Mouse (Mus musculus) thymus, postnatal 25 days (tissue): Measurements from ENCODE around the gene Tnnc1.

Source experiments
- DNase-seq: peaks from one replicate; pipeline ENCODE4 v3.0.0; 2022

Gene Tnnc1

DNA sequence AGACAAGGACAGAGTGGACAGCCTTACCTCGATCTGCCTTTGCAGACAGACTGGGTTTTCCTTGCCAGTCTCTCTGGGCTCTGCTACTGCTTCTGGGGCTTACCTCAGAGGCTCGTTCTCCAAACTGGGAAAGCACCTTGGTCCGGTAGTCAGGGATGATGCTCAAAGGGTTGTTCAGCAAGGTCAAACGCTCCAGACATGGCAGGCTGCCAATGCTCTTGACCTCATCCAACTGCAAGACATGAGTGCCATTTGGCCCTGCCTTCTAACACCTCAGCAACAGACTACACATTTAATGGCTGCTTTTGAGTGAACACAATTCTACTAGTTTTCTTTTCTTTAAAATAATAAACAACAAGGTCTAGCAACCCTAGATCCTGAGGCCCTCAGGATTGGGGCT lies 21.5 kb upstream of the Tnnc1 start:
- DNase-seq, result no peak

DNA sequence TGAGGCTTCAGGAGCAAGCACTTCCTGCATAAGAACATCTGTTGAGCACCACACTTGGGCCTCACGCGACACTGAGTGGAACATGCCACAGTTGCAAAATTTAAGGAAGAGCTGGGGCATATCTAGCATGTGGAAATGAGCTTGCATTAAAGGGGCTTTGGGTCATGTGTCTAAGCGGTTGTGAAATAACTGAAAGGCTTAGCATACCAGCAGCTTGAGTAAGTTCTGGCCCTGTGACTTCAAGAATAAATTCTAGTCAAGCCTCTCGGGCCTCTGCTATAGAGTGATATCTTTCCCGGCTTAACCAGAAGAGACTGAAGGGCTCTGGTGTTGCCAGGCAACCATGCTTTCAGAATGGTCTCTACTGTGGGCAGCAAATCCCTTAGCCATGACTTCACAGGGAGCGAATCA lies 19.3 kb upstream of the Tnnc1 start:
- DNase-seq, result no peak

DNA sequence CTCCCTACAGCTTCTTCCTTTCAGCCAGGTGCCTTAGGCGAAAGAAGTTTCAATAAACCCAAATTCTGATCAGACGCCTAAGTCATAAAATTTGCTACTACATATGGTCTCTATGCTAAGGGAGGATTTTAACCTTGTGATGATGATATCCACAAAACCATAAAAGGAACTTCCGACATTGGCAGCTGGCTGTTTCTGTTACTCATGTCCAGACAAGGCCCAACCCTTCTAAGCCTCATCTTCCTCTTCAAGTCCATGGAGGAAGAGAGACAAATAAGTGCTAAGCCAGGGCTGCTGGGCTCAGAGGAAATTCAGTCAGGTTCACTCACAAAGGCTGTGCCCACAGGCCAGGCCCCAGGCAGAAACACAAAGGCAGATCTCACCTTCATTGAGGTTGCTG lies 18.8 kb upstream of the Tnnc1 start:
- DNase-seq, result no peak

DNA sequence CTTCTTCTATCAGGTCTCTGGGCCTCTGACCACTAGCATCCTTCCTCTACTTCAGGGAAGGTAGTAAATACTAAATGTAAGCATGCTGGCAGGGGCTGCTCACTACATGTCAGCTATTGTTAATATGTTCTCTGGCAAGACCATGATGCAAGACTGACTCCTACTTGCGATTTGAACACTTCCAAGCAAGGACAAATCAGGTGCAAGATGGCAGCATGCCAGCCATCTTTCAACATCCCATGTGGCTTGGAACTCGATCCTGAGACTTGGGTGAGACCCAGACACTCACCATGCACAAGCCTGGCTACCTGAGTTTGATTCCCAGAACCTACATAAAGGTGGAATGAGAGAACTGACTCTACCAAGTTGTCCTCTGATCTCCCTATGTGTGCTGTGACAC lies 16.2 kb upstream of the Tnnc1 start:
- no peak for DNase-seq

DNA sequence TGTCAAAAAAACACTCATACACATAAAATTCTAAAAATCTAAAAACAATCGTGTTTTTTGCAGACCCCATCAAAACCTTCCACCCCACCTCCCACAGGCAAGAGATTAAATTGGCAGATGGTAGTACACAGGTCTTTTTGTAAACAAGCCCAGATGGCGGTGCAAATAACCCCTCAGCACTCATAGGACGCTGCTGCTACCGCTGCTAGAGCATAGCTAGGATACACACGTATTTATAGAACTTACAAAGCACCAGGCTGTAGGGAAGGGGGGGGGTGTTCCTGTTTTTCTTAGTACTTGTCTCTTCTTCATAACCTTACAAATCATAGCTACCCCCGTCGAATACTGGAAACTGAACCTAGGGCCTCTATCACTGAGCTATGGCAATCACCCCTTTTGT lies 14.3 kb upstream of the Tnnc1 start:
- no peak for DNase-seq

DNA sequence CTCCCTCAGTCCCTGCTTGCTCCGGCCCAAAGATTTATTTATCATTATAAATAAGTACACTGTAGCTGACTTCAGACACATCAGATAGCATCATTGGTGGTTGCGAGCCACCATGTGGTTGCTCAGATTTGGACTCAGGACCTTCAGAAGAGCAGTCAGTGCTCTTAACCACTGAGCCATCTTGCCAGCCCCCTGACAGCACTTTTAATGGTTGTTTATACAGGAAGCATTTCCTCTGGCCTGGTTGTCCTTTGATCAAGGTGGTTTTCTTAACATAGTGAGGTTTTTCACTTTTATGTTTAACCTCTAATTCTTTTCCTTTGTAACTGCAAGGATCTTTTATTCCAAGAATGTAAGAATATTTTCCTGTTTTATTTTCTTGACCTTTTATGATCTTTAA lies 13.7 kb upstream of the Tnnc1 start:
- DNase-seq, result no peak

DNA sequence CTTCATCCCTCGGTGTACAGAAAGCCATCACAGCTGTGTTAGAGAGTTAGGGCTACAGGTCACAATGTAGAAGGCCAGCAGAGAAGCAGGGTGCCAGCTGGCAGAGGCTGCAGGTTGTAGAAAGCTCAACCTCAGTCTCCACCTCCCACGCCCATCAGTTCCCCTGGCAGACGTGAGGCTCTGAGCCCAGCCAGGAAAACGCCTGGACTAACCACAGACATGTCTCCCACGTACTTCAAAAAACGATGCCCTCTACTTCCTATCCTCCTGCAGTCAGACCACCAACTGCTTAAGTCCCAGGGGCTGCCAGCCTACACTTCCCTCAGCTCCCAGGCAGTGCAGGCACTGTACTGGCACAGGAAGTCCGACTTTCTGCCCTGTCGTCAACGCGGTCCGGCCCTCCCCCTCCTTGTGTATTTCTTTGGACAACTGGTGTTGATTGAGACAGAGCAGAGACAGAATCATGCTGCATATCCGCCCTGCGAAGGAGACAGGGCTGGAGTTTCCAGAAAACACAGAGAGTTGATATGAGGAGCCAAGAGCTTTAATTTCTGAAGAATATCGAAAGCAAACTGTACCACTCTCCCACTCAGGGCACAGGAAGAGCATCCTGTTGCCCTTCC lies 13.1 kb upstream of the Tnnc1 start:
- peak; percentile 30 for DNase-seq

DNA sequence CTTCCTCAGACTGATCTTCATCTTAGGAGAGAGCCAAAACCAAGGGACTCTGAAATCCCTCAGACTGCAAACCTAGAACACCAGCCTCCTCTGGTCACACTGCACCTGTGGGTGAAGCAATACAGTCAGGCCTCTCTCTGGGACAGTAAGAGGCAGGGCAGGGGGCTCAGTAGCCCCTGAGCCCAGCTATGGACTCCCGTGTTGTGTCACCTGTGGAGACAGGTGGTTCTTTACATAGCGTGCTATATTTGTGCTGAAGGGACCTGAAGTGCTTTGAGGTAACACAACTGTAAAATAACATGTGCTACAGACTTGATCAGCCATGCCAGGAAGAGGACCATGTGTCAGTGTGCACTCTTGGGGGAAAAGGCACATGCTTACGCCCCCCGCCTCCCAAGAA lies 12.6 kb upstream of the Tnnc1 start:
- DNase-seq, result no peak

DNA sequence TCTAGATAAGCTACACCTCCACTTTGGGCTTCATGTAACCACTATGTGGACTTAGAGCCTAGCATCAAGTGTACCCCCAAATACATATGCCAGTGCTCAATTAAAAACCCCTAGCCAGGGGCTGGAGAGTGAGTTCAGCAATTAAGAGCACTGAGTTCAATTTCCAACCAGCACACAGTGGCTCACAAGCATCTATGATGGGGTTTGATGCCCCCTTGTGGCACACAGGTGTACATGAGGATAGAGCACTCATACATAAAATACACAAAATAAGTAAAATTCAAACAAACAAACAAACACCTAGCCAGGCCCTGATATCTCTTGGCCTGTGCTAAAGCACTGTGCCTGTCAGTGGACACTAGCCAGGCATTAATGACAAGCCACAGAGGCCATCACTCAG lies 12.1 kb upstream of the Tnnc1 start:
- DNase-seq, result peak; percentile 36

DNA sequence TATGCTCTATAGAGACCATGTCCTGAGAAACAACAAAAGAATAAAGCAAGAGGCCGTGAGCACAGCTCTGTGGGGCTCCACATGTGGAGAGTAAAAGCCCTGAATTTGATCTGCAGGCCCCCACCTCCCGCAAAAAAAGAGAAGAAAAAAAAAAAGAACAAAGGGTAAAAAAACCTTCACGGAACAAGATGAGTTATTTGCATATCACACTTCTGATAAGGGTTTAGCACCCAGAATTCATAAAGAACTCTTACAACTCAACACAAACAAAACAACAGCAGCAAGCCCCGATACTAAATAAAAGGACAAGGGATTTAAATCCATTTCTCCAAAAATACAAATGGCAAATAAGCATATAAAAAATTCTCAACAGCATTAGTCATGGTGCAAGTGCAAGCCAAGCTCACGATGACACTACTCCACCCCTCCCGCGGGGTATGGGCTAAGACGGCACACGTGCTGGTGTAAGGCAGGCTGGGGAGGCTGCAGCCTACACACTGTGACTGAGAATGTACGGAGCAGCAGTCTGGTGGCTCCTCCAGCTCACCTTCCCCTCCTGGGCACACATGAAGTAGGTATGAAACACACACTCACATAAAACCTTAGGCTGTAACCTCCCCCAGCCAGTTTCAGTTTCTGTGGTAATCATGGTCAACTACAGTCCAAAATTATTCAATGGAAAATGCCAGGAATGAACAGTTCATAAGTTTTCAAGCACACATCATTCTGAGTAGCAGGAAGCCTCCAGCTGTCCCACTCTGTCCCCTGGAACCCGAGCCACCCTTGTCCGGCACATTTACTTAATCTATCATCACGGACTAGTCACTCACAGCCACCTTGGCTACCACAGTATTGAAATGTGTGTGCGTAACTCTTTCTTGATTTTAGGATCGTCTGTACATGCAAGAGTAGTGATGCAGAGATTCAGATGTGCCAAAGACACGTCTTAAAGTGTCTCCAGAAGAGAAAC lies 10.3 kb upstream of the Tnnc1 start:
- DNase-seq, result no peak

DNA sequence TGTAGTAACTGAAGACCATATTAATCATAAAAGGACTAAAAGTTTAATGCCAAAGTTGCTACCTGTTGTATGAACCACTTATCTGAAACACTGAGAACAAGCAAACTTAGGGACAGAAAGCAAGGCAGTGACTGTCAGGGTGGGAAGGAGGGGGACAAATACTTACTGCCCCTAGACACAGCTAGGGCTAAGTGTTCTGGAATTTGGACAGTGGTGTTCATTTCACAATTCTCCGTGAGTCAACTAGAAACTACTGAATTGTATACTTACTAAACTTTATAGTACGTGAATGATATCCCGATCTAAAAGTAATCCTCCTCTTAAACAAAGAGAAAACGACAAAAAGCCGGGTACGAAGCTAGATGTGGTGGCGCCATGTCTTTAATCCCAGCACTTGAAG lies 8.5 kb upstream of the Tnnc1 start:
- DNase-seq, result no peak

DNA sequence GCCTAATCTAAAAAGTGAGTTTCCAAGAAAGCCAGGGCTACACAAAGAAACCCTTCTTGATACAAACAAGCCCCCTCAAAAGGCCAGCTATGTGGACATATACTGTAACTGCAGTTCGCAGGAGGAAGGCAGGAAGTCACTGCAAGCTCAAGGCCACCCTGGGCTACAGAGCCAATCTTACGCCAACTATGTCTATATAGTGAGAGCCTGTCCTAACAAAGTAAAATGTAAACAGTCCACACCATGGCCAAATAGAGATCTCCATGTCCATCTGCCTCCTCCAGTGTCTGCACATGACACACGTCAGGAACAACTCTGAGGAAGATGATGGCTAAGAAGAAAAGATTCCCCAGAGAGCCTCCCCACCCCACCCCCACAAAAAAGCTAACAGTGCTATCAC lies 8.1 kb upstream of the Tnnc1 start:
- no peak for DNase-seq

DNA sequence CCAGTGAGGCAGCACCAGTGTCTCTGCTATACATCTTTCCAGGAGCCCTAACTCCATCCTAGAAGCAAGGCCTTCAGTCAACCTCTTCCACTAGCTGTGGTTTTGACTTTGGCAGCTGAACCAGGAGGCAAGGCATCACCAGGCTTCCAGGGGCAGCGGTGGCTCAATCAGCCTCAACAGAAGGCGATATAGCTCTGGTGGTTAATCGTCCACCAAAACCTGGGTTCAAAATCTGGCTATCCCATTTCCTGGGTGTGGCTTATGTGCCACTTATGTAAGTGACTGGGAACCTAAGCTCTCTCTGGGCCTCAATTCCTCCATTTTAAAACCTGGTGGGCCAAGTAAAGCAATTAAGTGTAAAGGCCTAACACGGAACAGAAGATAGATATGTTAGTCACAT lies 3.3 kb upstream of the Tnnc1 start:
- no peak for DNase-seq

DNA sequence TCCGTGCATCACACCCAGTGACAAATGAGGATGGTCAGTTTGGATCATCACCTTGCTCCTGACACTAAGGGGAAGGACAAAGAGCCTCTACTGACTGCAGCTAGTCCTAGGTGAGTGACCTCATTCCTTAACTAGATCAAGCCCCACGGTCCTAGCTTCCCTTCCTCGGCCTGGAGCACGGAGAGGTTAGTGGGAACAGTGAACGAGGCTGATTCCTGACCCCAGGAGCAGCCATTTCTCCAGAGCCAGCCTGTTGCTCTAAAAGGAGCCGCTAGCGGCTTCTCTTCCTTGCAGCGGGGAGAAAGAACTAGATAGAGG lies 2.9 kb upstream of the Tnnc1 start:
- DNase-seq, result no peak

DNA sequence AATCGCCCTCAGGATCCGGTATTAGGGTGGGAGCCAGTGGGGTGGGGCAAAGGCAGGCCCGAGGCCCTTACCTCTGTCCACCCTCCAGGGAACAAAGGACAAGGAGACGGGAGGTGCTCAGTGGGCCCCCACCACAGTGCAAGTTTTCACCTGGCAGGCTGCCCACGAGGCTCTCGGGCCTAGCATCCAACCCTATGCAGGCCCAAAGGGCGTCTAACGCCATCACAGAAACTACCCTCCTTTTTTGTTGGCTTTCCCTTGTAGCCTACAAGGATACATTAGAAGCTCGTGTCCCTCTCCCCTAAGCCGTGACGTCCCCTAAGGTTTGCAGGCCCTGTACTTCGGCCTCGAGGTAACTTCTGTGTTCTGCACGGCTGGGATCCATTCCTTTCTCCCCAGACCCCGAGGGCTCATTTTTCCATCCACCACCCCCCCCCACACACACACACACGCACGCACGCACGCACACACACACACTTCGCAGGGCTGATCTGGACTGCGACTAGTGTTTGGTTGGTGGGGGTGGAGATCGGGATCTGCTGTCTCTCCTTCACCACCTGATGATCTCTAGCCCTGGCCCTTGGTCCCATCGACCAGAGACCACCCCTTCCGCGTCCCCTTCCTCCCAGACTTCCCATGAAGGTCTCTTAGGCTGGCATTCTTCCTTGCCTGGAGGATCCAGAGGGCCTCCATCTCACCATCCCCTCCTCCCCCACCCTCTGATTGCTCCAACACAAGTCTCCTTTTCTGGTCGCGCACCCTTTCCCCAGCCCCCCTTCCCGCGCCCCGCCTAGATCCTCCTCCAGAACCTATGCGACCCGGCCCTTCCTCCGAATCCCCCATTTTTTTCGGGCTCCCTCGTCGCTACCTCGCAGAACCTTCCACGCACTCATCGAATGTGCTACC lies 2.3 kb upstream of the Tnnc1 start:
- peak; percentile 48 for DNase-seq

DNA sequence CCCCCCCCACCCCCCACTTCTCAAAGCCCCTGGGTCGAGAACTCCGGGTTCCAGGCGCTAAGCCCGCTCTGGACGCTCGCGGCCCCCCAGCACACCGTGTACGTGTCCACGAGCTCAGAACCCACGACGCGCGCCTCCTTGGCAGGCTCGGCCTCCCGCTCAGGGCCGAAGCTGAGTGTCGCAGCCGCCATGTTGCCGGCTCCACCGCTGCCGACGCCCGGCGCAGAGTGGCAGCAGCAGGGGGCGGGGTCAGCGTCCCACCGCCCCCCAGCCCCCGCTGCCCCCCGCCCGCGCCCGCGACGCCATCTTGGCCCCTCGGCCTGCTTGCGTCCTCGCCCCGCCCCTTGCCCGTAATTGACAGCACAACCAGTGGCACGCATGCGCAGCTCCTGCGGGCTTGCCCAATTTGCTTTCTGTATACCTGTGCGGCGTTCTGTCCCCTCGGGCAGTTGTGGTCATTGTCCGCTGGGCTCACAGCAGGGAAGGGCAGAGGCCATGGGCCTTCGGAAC lies 1.6 kb upstream of the Tnnc1 start:
- DNase-seq, result peak; percentile 97

DNA sequence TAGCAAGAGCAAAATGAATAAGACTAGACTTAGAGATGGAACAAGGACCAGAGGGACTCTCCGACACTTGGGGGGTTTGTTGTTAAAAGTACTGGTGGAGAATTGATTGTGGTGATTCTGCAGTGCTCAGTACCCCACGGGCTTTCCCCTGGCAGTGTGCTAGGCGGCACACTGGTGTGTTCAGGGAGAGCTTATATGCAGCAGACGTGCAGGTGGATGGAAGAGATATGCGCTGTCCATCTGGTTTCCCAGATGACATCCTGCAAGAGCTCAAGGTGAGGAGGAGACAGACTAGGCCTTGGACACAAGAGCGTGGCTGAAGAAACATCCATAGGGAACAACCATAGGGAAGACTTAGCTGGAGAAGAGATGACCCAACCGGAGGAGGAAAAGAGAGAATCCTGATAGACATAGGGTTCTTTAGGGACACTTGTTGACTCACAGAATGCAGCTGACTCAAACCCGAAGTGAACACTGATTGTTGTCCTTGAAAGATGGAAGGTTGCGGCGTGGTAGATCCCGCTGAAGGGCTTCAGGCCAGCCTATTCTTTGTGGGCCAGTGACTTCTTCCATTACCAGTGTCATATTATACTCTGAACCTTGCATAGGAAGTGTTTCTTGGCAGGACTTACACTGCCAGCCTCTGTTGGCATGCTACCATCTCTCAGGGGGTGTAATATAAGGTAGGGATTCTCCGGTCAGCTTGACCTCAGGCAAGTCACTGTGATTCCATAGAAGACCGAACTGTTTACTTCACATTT lies 862 bp upstream of the Tnnc1 start:
- no peak for DNase-seq

DNA sequence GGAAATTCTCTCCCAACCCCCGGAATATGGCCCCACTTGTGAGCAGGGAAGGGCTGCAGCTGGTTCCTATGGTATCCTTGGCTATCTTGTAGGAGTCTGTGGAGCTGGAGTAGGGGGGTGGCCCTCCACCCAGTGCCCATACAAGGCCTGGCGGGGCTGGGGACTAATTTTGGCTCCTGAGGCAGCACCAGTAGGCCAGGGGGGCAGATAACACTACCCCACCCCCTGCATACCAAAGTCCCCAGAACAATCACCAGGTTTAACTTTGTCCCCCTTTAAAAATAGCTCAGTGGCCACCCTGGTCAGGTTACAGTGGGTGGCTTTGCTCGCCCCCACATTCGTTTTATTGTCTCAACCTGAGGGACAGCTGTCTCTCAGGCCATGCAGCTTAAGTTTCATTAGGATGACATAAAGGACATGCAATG lies 1.0 kb downstream of the Tnnc1 start:
- DNase-seq, result no peak

DNA sequence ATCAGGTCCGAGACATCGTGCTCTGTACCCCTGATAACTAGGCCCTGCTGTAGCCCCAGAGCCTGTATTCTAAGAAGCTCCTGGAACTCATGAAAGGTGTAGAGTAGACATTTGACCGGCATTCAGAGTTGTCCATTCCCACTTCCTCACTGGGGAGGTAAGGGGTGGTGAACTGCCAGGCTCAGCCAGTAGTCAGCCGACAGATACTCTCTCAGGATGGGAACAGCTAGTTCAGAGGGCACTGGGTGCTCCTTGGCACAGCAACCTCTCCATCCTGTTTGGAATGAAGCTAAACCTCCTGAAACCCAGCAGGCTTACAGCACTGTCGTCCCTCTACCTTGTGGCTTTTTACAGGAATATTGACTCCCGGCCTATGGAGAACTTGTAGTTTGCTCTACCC lies 3.7 kb downstream of the Tnnc1 start:
- no peak for DNase-seq

DNA sequence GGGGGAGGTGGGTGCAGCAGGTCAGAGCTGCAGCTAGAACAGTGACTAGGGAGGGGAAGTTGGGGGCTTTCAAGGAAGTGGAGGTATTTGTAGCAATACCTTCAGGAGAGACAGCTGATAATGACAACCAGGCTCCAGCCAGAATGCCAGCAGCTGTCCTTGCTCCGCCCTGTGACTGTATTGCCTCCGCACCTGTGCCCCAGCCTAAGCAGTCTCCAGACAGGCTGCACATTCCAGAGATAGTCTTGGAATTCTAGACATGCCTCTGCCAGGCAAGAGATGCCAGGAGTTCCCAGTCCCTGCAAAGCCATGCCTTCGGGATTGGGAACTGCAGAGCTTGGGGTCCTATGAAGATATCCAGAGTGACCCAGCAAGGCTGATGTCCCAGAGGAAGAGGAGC lies 4.4 kb downstream of the Tnnc1 start:
- DNase-seq, result no peak

DNA sequence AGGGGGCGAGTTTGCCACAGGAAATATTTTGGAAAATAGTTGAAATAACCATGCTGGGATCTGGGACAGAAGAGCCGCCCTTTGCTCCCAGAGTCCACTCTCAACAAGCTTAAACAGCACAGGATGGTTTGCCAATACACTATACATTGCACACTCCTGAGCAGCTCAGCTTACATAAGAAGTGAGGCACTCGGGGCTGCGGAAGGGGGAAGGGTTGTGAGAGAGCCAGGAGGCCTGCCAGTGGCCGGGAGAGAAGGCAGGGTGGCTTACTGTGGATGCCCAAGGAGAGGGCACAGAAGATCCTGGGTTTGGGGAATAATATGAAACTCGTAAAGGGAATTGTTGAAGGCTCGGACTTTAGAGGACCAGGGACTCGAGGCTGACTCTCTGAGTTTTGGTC lies 5.8 kb downstream of the Tnnc1 start:
- no peak for DNase-seq

DNA sequence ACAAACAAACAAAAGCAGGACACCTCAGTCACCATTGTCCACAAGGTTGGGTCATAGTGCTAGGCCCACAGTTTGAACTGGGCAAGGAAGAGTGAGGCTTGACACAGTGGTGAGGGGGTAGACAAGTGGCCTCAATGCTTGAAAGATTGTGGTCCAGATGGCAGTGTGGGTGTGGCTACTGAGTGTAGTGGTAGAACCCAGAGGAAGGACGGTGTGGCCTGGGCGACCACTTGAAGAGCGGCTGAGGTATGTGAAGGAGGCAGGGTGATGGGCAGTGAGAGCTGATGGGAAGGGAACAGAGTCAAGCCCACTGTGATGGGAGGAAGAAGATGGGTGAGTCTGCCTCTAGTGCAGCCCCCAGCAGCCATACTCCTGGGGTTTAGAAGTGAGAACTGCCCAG lies 6.6 kb downstream of the Tnnc1 start:
- no peak for DNase-seq
